Comparison of ENCODE assay signal across 20 mouse cellular contexts in the genomic region with DNA sequence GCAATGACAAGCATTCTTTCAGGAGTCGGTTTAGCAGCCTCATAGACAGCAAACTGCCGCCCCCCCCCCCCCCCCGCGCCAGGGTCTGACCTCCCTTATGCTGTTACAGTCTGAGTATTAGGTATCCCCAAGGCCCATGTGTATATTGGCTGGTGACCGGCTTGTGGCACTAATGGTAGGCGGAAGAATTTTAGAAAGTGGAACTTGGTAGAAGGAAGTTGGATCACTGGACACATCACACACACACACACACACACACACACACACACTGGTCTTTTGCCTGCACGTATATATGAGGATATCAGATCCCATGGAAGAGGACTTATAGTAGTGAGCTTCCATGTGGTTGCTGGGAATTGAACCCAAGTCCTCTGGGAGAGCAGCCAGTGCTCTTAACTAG. TPM values are rescaled to one million over a fixed set of nuclear protein-coding genes. Genes with fewer than 3 reads are reported as not detected.
"Had no signal": no experiment of that assay in that cellular context is flagged by ENCODE, and none has a peak within 500 bp of the region (broad histone marks: within the 10 kb centered on the region; RNA-seq: fewer than 3 reads in every experiment).

No protein-coding gene starts in this region.

- H3K4me3 ChIP-seq: lung, embryonic 15.5 days; megakaryocyte, embryonic 14.5 days; midbrain, embryonic 13.5 days; midbrain, embryonic 15.5 days; myocyte; neural tube, embryonic 13.5 days; neural tube, embryonic 15.5 days; stomach, embryonic 15.5 days had no signal

- H3K9me3 ChIP-seq: lung, embryonic 15.5 days; megakaryocyte, embryonic 14.5 days; midbrain, embryonic 13.5 days; midbrain, embryonic 15.5 days; neural tube, embryonic 13.5 days; neural tube, embryonic 15.5 days; stomach, embryonic 15.5 days had no signal

- H3K27ac ChIP-seq: liver, embryonic 14.5 days; lung, embryonic 15.5 days; midbrain, embryonic 13.5 days; midbrain, embryonic 15.5 days; neural tube, embryonic 13.5 days; neural tube, embryonic 15.5 days; stomach, embryonic 15.5 days; stomach, postnatal 0 days had no signal

- H3K27me3 ChIP-seq: lung, embryonic 15.5 days; megakaryocyte, embryonic 14.5 days; midbrain, embryonic 13.5 days; midbrain, embryonic 15.5 days; neural tube, embryonic 13.5 days; neural tube, embryonic 15.5 days; stomach, embryonic 15.5 days had no signal

- ATAC-seq: lung, postnatal 0 days; midbrain, embryonic 13.5 days; midbrain, embryonic 15.5 days had no signal

- H3K4me2 ChIP-seq: lung, embryonic 15.5 days; midbrain, embryonic 11.5 days; midbrain, embryonic 13.5 days; midbrain, embryonic 15.5 days; neural tube, embryonic 13.5 days; neural tube, embryonic 15.5 days; stomach, embryonic 15.5 days had no signal

- H3K36me3 ChIP-seq: lung, embryonic 15.5 days; midbrain, embryonic 15.5 days; neural tube, embryonic 15.5 days; stomach, embryonic 15.5 days had no signal

- DNase-seq: lung, adult 2 months; lung, postnatal 14 days; lung, postnatal 4 days; right cerebral cortex, postnatal 14 days; thymus, postnatal 14 days; thymus, postnatal 36 days had no signal

- H3K4me1 ChIP-seq: midbrain, embryonic 15.5 days; neural tube, embryonic 13.5 days had no signal

- H3K9ac ChIP-seq: liver, embryonic 14.5 days; lung, embryonic 15.5 days; midbrain, embryonic 13.5 days; midbrain, embryonic 15.5 days; neural tube, embryonic 13.5 days; neural tube, embryonic 15.5 days; stomach, embryonic 15.5 days had no signal

RNA-seq across cellular contexts. Expression of gene Gp9, which starts 24.6 kb away (rescaled TPM):
- total RNA-seq: midbrain, postnatal 0 days had no signal
- polyA plus RNA-seq: midbrain, postnatal 0 days; myocyte; testis, adult 2 months had no signal
